Comparison of ENCODE assay signal across 16 mouse cellular contexts in the genomic region with DNA sequence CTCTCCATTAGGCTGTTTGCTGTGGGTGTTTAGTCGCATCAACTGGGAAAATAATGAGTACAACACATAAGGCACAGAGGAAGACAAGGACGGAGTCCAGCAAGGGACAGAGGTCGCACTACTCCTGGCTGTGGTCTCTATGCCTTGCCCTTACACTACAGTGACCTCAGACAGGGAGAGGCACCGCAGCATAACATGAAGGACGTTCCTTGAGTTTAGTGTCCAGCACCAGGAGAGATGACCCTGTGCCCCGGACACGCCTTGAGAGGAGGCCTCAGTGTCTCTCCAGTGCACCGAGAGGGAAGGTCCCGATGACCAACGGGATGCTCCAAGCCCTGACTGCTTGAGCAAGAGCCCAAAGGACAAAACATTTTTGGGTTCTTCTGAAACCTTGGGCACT. TPM values are rescaled to one million over a fixed set of nuclear protein-coding genes. Genes with fewer than 3 reads are reported as not detected.
DNase-seq lines count a peak whose midpoint lies in the region; ATAC-seq lines count a peak whose summit lies in the region.
"Had no signal": no experiment of that assay in that cellular context is flagged by ENCODE, and none has a peak within 500 bp of the region (broad histone marks: within the 10 kb centered on the region; RNA-seq: fewer than 3 reads in every experiment).

No protein-coding gene starts in this region.

- no peak for DNase-seq in heart, embryonic 10.5 days (ENCODE audit: low spot score)
- no peak for DNase-seq in heart, postnatal 36 days
- peak; percentile 29 for DNase-seq in kidney, postnatal 10 days
- no peak for DNase-seq in kidney, adult 9 months
- no peak for DNase-seq in neural tube, embryonic 10.5 days (ENCODE audit: extremely low spot score, low spot score)
- DNase-seq in spleen, postnatal 4 days (ENCODE audit: low spot score in 2 of 2): no peak
- DNase-seq: B cell, adult 2 months; cerebellum, adult 9-11 months; right cerebral cortex, adult 18-20 months; thymus, adult 18-20 months had no signal

- peaks cover 43% of the 10 kb centered on the region for H3K4me1 ChIP-seq in heart, embryonic 10.5 days
- peaks cover 21% of the 10 kb centered on the region for H3K4me1 ChIP-seq in neural tube, embryonic 15.5 days
- H3K4me1 ChIP-seq: forebrain, embryonic 12.5 days had no signal

- H3K27me3 ChIP-seq in heart, embryonic 10.5 days (ENCODE audit: insufficient read depth, poor library complexity, severe bottlenecking): no peaks in the 10 kb centered on the region
- H3K27me3 ChIP-seq in neural tube, embryonic 15.5 days (replicated peaks): no peaks in the 10 kb centered on the region
- H3K27me3 ChIP-seq: forebrain, embryonic 12.5 days; hindbrain, embryonic 12.5 days had no signal

- 0 out of 2 replicates have a peak, but pooled peaks have one; percentile 30 for ATAC-seq in neural tube, embryonic 15.5 days (ENCODE audit: low FRiP score)
- no peak for ATAC-seq in erythroblast, adult 5-6 weeks (replicated peaks; ENCODE audit: low FRiP score, poor library complexity, severe bottlenecking)

- no peaks in the 10 kb centered on the region for H3K36me3 ChIP-seq in heart, embryonic 10.5 days
- no peaks in the 10 kb centered on the region for H3K36me3 ChIP-seq in neural tube, embryonic 15.5 days
- H3K36me3 ChIP-seq: forebrain, embryonic 12.5 days; hindbrain, embryonic 12.5 days had no signal

- no peaks in the 10 kb centered on the region for H3K9me3 ChIP-seq in heart, embryonic 10.5 days
- H3K9me3 ChIP-seq in neural tube, embryonic 15.5 days (replicated peaks): no peaks in the 10 kb centered on the region
- H3K9me3 ChIP-seq: forebrain, embryonic 12.5 days; hindbrain, embryonic 12.5 days had no signal

- no peak overlapping the region for H3K4me2 ChIP-seq in neural tube, embryonic 15.5 days
- H3K4me2 ChIP-seq: forebrain, embryonic 12.5 days; hindbrain, embryonic 12.5 days had no signal

- H3K4me3 ChIP-seq in heart, embryonic 10.5 days: no peak overlapping the region
- H3K4me3 ChIP-seq in neural tube, embryonic 15.5 days (replicated peaks): no peak overlapping the region
- H3K4me3 ChIP-seq: forebrain, embryonic 12.5 days; hindbrain, embryonic 12.5 days; left cerebral cortex, adult 2 months had no signal

- intact Hi-C loops in heart, postnatal 36 days (cut with DNase I): no loop called here

- no peak overlapping the region for H3K9ac ChIP-seq in neural tube, embryonic 15.5 days (replicated peaks)
- H3K9ac ChIP-seq: forebrain, embryonic 12.5 days; hindbrain, embryonic 12.5 days had no signal

- H3K27ac ChIP-seq in heart, embryonic 10.5 days: peak overlapping the region; percentile 82
- no peak overlapping the region for H3K27ac ChIP-seq in neural tube, embryonic 15.5 days (replicated peaks)
- H3K27ac ChIP-seq: forebrain, embryonic 12.5 days; hindbrain, embryonic 12.5 days; left cerebral cortex, adult 2 months had no signal

- 48% methylated on average over 10 of the region's 10 CpGs for WGBS in heart, embryonic 10.5 days
- 79% methylated on average over 10 of the region's 10 CpGs for WGBS in neural tube, embryonic 15.5 days

RNA-seq across cellular contexts. Expression of a gene that starts 39.6 kb away (rescaled TPM):
- polyA plus RNA-seq in heart, embryonic 10.5 days (2016; fragmentation: Nextera tagmentation; extraction: Ambion mirVana): 55.0 and 56.3 TPM in 2 replicates
- total RNA-seq in heart, postnatal 36 days (2021): 1 to 10 TPM; 8.4 to 8.9 TPM
- 108 and 123 TPM in 2 replicates for polyA plus RNA-seq in neural tube, embryonic 15.5 days (2015; fragmentation: Nextera tagmentation; extraction: Ambion mirVana)
- not detected in 2 replicates for total RNA-seq in erythroblast, adult 5-6 weeks (2015; ENCODE audit: low replicate concordance)
- total RNA-seq in erythroblast, adult 5-6 weeks (2017; ENCODE audit: low replicate concordance): not detected in 2 replicates
- total RNA-seq: neutrophil, adult 5-6 weeks had no signal

Comparison
In these comparisons a context has a peak if more than half of its experiments do, and no peak if none do; other contexts are left out.
1. RNA of a gene that starts 39.6 kb away (total RNA-seq): 8.4 to 8.9 TPM in heart, postnatal 36 days; not detected in erythroblast, adult 5-6 weeks; every median in the first group is over 4 times any median in the second.